In the genomic region with DNA sequence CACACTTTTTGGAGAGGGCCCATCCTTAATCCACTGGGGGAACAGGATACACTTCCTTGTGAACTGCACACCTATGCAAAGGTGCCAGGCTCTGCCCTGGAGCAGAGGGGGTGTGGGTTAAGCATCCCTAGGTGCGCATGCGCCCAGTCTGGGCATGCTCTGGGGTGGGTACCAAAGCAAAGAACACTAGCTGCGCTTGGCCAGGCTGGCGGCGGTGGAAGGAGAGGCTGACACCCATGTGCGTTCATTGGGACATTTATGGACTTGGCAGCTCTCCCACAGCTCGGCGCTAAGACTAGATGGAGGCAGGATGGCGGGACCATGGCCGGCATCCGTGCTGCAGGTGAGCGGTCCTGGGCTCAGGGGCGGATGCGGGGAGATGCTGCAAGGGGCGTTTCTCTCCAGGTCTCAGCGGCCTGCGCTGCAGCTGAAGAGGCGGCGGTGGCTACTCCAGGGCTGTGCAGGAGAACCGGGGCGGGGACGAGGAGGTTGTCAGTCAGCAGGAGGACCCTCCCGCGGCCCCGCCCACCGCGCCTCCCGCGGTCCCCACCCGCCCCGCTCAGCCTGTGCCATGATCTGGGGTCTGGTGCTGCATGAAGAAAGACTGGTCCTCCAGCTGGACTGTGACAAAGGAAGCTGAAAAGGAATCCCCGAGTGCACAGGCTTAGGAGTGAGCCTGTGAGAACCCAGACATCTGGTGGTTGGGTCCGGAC, we compare ENCODE assay signal across 9 mouse cellular contexts. TPM values are rescaled to one million over a fixed set of nuclear protein-coding genes. Genes with fewer than 3 reads are reported as not detected.
A peak's percentile ranks its signal among the peaks of the same experiment; 100 is the strongest.
DNase-seq lines count a peak whose midpoint lies in the region; ATAC-seq lines count a peak whose summit lies in the region.
"Had no signal": no experiment of that assay in that cellular context is flagged by ENCODE, and none has a peak within 500 bp of the region (broad histone marks: within the 10 kb centered on the region; RNA-seq: fewer than 3 reads in every experiment).

A gene (plus strand): TSS at position 146 of the 713 bp plus-strand sequence.

- H3K27ac ChIP-seq in hindbrain, embryonic 12.5 days: no peak within 1 kb of the TSS
- H3K27ac ChIP-seq in liver, embryonic 16.5 days (ENCODE audit: low read length): no peak within 1 kb of the TSS
- H3K27ac ChIP-seq in stomach, embryonic 14.5 days (ENCODE audit: low read length): no peak within 1 kb of the TSS
- H3K27ac ChIP-seq: macrophage had no signal

- WGBS in hindbrain, embryonic 12.5 days: 5% methylated on average over 30 of the region's 33 CpGs
- 5% methylated on average over 32 of the region's 33 CpGs for WGBS in liver, embryonic 16.5 days (ENCODE audit: insufficient replicate concordance)
- WGBS in stomach, embryonic 14.5 days: 4% methylated on average over 33 of the region's 33 CpGs

- ATAC-seq in hindbrain, embryonic 12.5 days (ENCODE audit: low FRiP score): peak; percentile 84
- no peak for ATAC-seq in liver, embryonic 16.5 days (ENCODE audit: low read depth)
- peak; percentile 73 for ATAC-seq in stomach, embryonic 14.5 days (ENCODE audit: insufficient number of reproducible peaks, insufficient read depth, low FRiP score, low read depth)

- H3K36me3 ChIP-seq in hindbrain, embryonic 12.5 days: no peaks in the 10 kb centered on the region
- H3K36me3 ChIP-seq in liver, embryonic 16.5 days (ENCODE audit: control insufficient read depth, insufficient read depth): no peaks in the 10 kb centered on the region
- H3K36me3 ChIP-seq in stomach, embryonic 14.5 days (ENCODE audit: control insufficient read depth, insufficient read depth, low read length): no peaks in the 10 kb centered on the region

- 0 out of 2 replicates have a peak, but pooled peaks cover 10% of the 10 kb centered on the region for H3K4me1 ChIP-seq in hindbrain, embryonic 12.5 days
- no peaks in the 10 kb centered on the region; the same call in 1 of the 2 replicates for H3K4me1 ChIP-seq in liver, embryonic 16.5 days (ENCODE audit: control insufficient read depth, low read depth, low read length)
- H3K4me1 ChIP-seq in stomach, embryonic 14.5 days (ENCODE audit: control insufficient read depth, insufficient read depth, low read length): no peaks in the 10 kb centered on the region

- DNase-seq in layer of hippocampus, postnatal 10 days (ENCODE audit: low spot score in 2 of 2): peak; percentile 29 to 54
- DNase-seq in layer of hippocampus, adult 9-11 months: no peak
- DNase-seq in embryo, embryonic 10.5 days (ENCODE audit: low spot score): peak; percentile 54
- DNase-seq in adrenal gland, postnatal 25 days: no peak
- DNase-seq in cerebellum, adult 11 months: no peak

- peak within 1 kb of the TSS; percentile 51 for H3K4me2 ChIP-seq in hindbrain, embryonic 12.5 days (replicated peaks)
- peak within 1 kb of the TSS; percentile 3; the same call in 1 of the 2 replicates for H3K4me2 ChIP-seq in liver, embryonic 16.5 days (ENCODE audit: low read depth, low read length)
- peak within 1 kb of the TSS; percentile 28 for H3K4me2 ChIP-seq in stomach, embryonic 14.5 days (replicated peaks; ENCODE audit: low read depth, low read length)

- no peaks in the 10 kb centered on the region for H3K9me3 ChIP-seq in hindbrain, embryonic 12.5 days (replicated peaks)
- no peaks in the 10 kb centered on the region for H3K9me3 ChIP-seq in liver, embryonic 16.5 days (replicated peaks; ENCODE audit: control insufficient read depth, low read length)
- no peaks in the 10 kb centered on the region for H3K9me3 ChIP-seq in stomach, embryonic 14.5 days (ENCODE audit: control insufficient read depth, low read depth, low read length)

- peaks cover 42% of the 10 kb centered on the region for H3K27me3 ChIP-seq in hindbrain, embryonic 12.5 days
- H3K27me3 ChIP-seq in liver, embryonic 16.5 days (ENCODE audit: control insufficient read depth, insufficient read depth, low read depth, low read length): peaks cover 10% of the 10 kb centered on the region
- no peaks in the 10 kb centered on the region for H3K27me3 ChIP-seq in stomach, embryonic 14.5 days (ENCODE audit: control insufficient read depth, insufficient read depth, low read length)

- H3K9ac ChIP-seq in hindbrain, embryonic 12.5 days: peak within 1 kb of the TSS; percentile 40
- no peak within 1 kb of the TSS for H3K9ac ChIP-seq in liver, embryonic 16.5 days (ENCODE audit: low read depth, low read length)
- no peak within 1 kb of the TSS for H3K9ac ChIP-seq in stomach, embryonic 14.5 days (replicated peaks; ENCODE audit: low read depth, low read length)

- H3K4me3 ChIP-seq in hindbrain, embryonic 12.5 days: peak within 1 kb of the TSS; percentile 31
- no peak within 1 kb of the TSS for H3K4me3 ChIP-seq in liver, embryonic 16.5 days (ENCODE audit: low read depth, low read length)
- peak within 1 kb of the TSS; percentile 14 for H3K4me3 ChIP-seq in stomach, embryonic 14.5 days (ENCODE audit: low read depth, low read length)

RNA-seq across cellular contexts. Expression of the gene that starts here (rescaled TPM):
- 1 to 10 TPM; 5.1 to 5.4 TPM for total RNA-seq in layer of hippocampus, postnatal 10 days (2021)
- polyA plus RNA-seq in hindbrain, embryonic 12.5 days (2016; fragmentation: Nextera tagmentation; extraction: Ambion mirVana): 1.1 and 1.7 TPM in 2 replicates
- polyA plus RNA-seq in liver, embryonic 16.5 days (2015; fragmentation: Nextera tagmentation; extraction: Ambion mirVana): 0.08 TPM in 1 of 2 replicates, not detected in the other
- polyA plus RNA-seq in stomach, embryonic 14.5 days (2014; fragmentation: Nextera tagmentation; extraction: Ambion mirVana): not detected in 2 replicates
- total RNA-seq in adrenal gland, postnatal 25 days (2021): 0.55 and 1.6 TPM in 2 replicates
- polyA plus RNA-seq: macrophage had no signal

Comparison
In these comparisons a context has a peak if more than half of its experiments do, and no peak if none do; other contexts are left out.
1. DNase-seq: peak in layer of hippocampus, postnatal 10 days (2 of 2) and embryo, embryonic 10.5 days (single experiment); none in layer of hippocampus, adult 9-11 months (single experiment), adrenal gland, postnatal 25 days (single experiment) and cerebellum, adult 11 months (single experiment).
2. Peak in ATAC-seq, H3K4me3 ChIP-seq and H3K4me2 ChIP-seq in stomach, embryonic 14.5 days; RNA of the gene not detected or under 1 TPM.
3. Peak in every context shown above with its lines, with median percentiles within 50 percentile points of each other: H3K4me2 ChIP-seq.